Mouse (Mus musculus) kidney, embryonic 15.5 days (tissue): Measurements from ENCODE around the gene 7420426K07Rik. TPM values are rescaled to one million over a fixed set of nuclear protein-coding genes. Genes with fewer than 3 reads are reported as not detected.
A peak's percentile ranks its signal among the peaks of the same experiment; 100 is the strongest.

Experiments
- ATAC-seq: fragments of 200-750 bp; cut with Nextera tagmentation; replicated peaks from 2 replicates; pipeline ENCODE4 v1.8.0; 2017; ENCODE audit warnings: moderate TSS enrichment; ENCODE audit not compliant: low FRiP score
- H3K27ac ChIP-seq: fragments of 300-500 bp; sonication (generic); 2 replicates; pipeline ENCODE4 v1.5.1; 2015; ENCODE audit warnings: mild to moderate bottlenecking, inconsistent platforms
- H3K27me3 ChIP-seq: fragments of 300-500 bp; sonication (generic); 2 replicates; pipeline ENCODE4 v1.6.1; 2015; ENCODE audit warnings: inconsistent platforms
- H3K36me3 ChIP-seq: fragments of 300-500 bp; sonication (generic); 2 replicates; pipeline ENCODE4 v1.6.1; 2015; ENCODE audit warnings: inconsistent platforms
- H3K4me1 ChIP-seq: fragments of 300-500 bp; sonication (generic); 2 replicates; pipeline ENCODE4 v1.6.1; 2015; ENCODE audit warnings: inconsistent platforms
- H3K4me2 ChIP-seq: fragments of 300-500 bp; sonication (generic); 2 replicates; pipeline ENCODE4 v1.6.1; 2015; ENCODE audit warnings: moderate library complexity, mild to moderate bottlenecking, inconsistent platforms
- H3K4me3 ChIP-seq: fragments of 300-500 bp; sonication (generic); replicated peaks from 2 replicates; pipeline ENCODE4 v1.5.1; 2015; ENCODE audit warnings: mild to moderate bottlenecking, inconsistent platforms
- H3K9ac ChIP-seq: fragments of 300-500 bp; sonication (generic); 2 replicates; pipeline ENCODE4 v1.6.1; 2015; ENCODE audit warnings: mild to moderate bottlenecking, inconsistent platforms
- H3K9me3 ChIP-seq: fragments of 300-500 bp; sonication (generic); replicated peaks from 2 replicates; pipeline ENCODE4 v1.6.1; 2016; ENCODE audit warnings: inconsistent platforms
- WGBS: fragments of 180-500 bp; shearing (Covaris S2); methylation state at CpG from one replicate; pipeline ENCODE4 v1.1.7; 2015; ENCODE audit warnings: mixed read lengths; 5-methylcytosine and 5-hydroxymethylcytosine counted together
- polyA plus RNA-seq: library from polyadenylated mRNA; unstranded; fragments of >200 nt; fragmentation: Nextera tagmentation; extraction: Ambion mirVana; gene quantifications from 2 replicates; pipeline ENCODE4 v1.2.1, GENCODE M21; 2015

Gene 7420426K07Rik
- polyA plus RNA-seq, 1 experiment from 2014 or later: not detected

- 28% methylated on average over 2 of the region's 2 CpGs for WGBS
- H3K27ac ChIP-seq: no peak overlapping the region
- H3K4me2 ChIP-seq: no peak overlapping the region
- no peak overlapping the region for H3K9ac ChIP-seq
- ATAC-seq: no peak
- no peaks in the 10 kb centered on the region for H3K36me3 ChIP-seq
- no peaks in the 10 kb centered on the region for H3K9me3 ChIP-seq
- H3K27me3 ChIP-seq: peaks cover 10% of the 10 kb centered on the region; the same call in 1 of the 2 replicates
- H3K4me1 ChIP-seq: no peaks in the 10 kb centered on the region
- no peak overlapping the region for H3K4me3 ChIP-seq
These were observed 36.4 kb downstream of the 7420426K07Rik start for GRCm38 (mm10) chr9:98939290-98939689.

- H3K4me2 ChIP-seq: peak overlapping the region; percentile 40
- under 1% methylated on average over 40 of the region's 40 CpGs for WGBS
- H3K27ac ChIP-seq: no peak overlapping the region
- no peak overlapping the region for H3K9ac ChIP-seq
- H3K9me3 ChIP-seq: no peaks in the 10 kb centered on the region
- H3K4me1 ChIP-seq: peaks cover 38% of the 10 kb centered on the region
- peak overlapping the region; percentile 19 for H3K4me3 ChIP-seq
- ATAC-seq: no peak
- peaks cover 92% of the 10 kb centered on the region for H3K27me3 ChIP-seq
- H3K36me3 ChIP-seq: no peaks in the 10 kb centered on the region
These were observed 49.5 kb downstream of the 7420426K07Rik start for GRCm38 (mm10) chr9:98952171-98953050.

- Histone ChIP-seq H3K36me3 (no peaks in the 10 kb centered on the region), H3K4me3 (no peak overlapping the region), H3K27ac (no peak overlapping the region), H3K9ac (no peak overlapping the region), H3K9me3 (no peaks in the 10 kb centered on the region), H3K4me2 (no peak overlapping the region), H3K4me1 (peaks cover 38% of the 10 kb centered on the region), H3K27me3 (peaks cover 97% of the 10 kb centered on the region)
- WGBS: 7% methylated on average over 4 of the region's 4 CpGs
- ATAC-seq: no peak
These were observed 50.4 kb downstream of the 7420426K07Rik start for GRCm38 (mm10) chr9:98953291-98953690.

- Histone ChIP-seq H3K4me3 (no peak overlapping the region), H3K9ac (no peak overlapping the region), H3K36me3 (no peaks in the 10 kb centered on the region), H3K9me3 (no peaks in the 10 kb centered on the region), H3K4me1 (peaks cover 38% of the 10 kb centered on the region), H3K27me3 (peaks cover 99% of the 10 kb centered on the region), H3K4me2 (no peak overlapping the region), H3K27ac (no peak overlapping the region)
- WGBS: 3% methylated on average over 9 of the region's 9 CpGs
- ATAC-seq: no peak
These were observed 50.9 kb downstream of the 7420426K07Rik start for GRCm38 (mm10) chr9:98953830-98954229.

Other genes starting within 250 kb of the 7420426K07Rik start
- gene Prr23a1, start 60.6 kb upstream of the 7420426K07Rik start, polyA plus RNA-seq: not detected in 2 replicates
- not detected in 2 replicates for gene Prr23a2, start 46.6 kb upstream of the 7420426K07Rik start, polyA plus RNA-seq
- not detected in 2 replicates for gene Prr23a3, start 38.4 kb upstream of the 7420426K07Rik start, polyA plus RNA-seq
- not detected in 2 replicates for gene Foxl2, start 52.2 kb downstream of the 7420426K07Rik start, polyA plus RNA-seq
- 45.1 and 50.3 TPM in 2 replicates for gene Faim, start 83.3 kb downstream of the 7420426K07Rik start, polyA plus RNA-seq
- gene Gm1123, start 132.6 kb downstream of the 7420426K07Rik start, polyA plus RNA-seq: 0.17 and 0.80 TPM in 2 replicates
- 1.3 and 1.4 TPM in 2 replicates for gene Pik3cb, start 237.5 kb downstream of the 7420426K07Rik start, polyA plus RNA-seq